Mouse (Mus musculus) thymus, adult 2 months (tissue): Measurements from ENCODE around the gene Gm6614.

ENCODE experiments used
- CTCF ChIP-seq: fragments of 200-500 bp; IDR thresholded peaks from 2 replicates; pipeline ENCODE4 v1.5.1; 2012; ENCODE audit warnings: mild to moderate bottlenecking, control low read depth, low read length, moderate library complexity, borderline replicate concordance; ENCODE audit not compliant: control insufficient read depth, poor library complexity, insufficient read depth; ENCODE audit errors: extremely low read depth
- POLR2A ChIP-seq: fragments of 200-500 bp; IDR thresholded peaks from 2 replicates; pipeline ENCODE4 v1.6.1; 2012; ENCODE audit warnings: mild to moderate bottlenecking, low read length, control low read depth, moderate library complexity; ENCODE audit not compliant: control insufficient read depth, poor library complexity, insufficient read depth; ENCODE audit errors: extremely low read depth

GRCm38 (mm10) chr6:142045746-142046145 is 34.5 kb upstream of the Gm6614 start:
- TF ChIP-seq POLR2A (no peak), CTCF (no peak)
